In genomic region chr17:93508882-93509594, GRCm38 (mm10) we compare ENCODE assay signal across 23 mouse cellular contexts.
"Had no signal": no experiment of that assay in that cellular context is flagged by ENCODE, and none has a peak within 500 bp of the region (broad histone marks: within the 10 kb centered on the region; RNA-seq: fewer than 3 reads in every experiment).

No protein-coding gene starts in this region.

- H3K4me3 ChIP-seq: heart, adult 2 months; heart, embryonic 13.5 days; heart, embryonic 15.5 days; hindbrain, embryonic 13.5 days; hindbrain, embryonic 15.5 days; layer of hippocampus, adult 2 months; left cerebral cortex, adult 2 months; limb, embryonic 10.5 days; limb, embryonic 12.5 days; liver, embryonic 12.5 days had no signal

- DNase-seq: gastrocnemius, postnatal 14 days; gastrocnemius, postnatal 36 days; heart, adult 11 months; heart, adult 2 months; heart, postnatal 14 days; heart, postnatal 36 days; kidney, adult 18-20 months; kidney, adult 8-10 months; kidney, postnatal 10 days; kidney, postnatal 36 days; liver had no signal

- H3K36me3 ChIP-seq: heart, embryonic 13.5 days; heart, embryonic 15.5 days; hindbrain, embryonic 13.5 days; hindbrain, embryonic 15.5 days; limb, embryonic 10.5 days; limb, embryonic 12.5 days; liver, embryonic 12.5 days had no signal

- H3K27ac ChIP-seq: heart, adult 2 months; heart, embryonic 13.5 days; heart, embryonic 15.5 days; hindbrain, embryonic 13.5 days; hindbrain, embryonic 15.5 days; hindbrain, postnatal 0 days; layer of hippocampus, adult 2 months; left cerebral cortex, adult 2 months; limb, embryonic 10.5 days; limb, embryonic 12.5 days; liver, embryonic 12.5 days; liver, embryonic 14.5 days had no signal

- H3K9me3 ChIP-seq: heart, embryonic 13.5 days; heart, embryonic 15.5 days; hindbrain, embryonic 13.5 days; hindbrain, embryonic 15.5 days; limb, embryonic 10.5 days; limb, embryonic 12.5 days had no signal

- H3K27me3 ChIP-seq: heart, embryonic 13.5 days; heart, embryonic 15.5 days; hindbrain, embryonic 13.5 days; hindbrain, embryonic 15.5 days; limb, embryonic 12.5 days; liver, embryonic 12.5 days had no signal

- H3K4me2 ChIP-seq: heart, embryonic 11.5 days; heart, embryonic 13.5 days; heart, embryonic 15.5 days; hindbrain, embryonic 13.5 days; hindbrain, embryonic 15.5 days; limb, embryonic 12.5 days; liver, embryonic 12.5 days had no signal

- H3K9ac ChIP-seq: heart, embryonic 13.5 days; heart, embryonic 15.5 days; hindbrain, embryonic 13.5 days; hindbrain, embryonic 15.5 days; limb, embryonic 12.5 days; liver, embryonic 12.5 days; liver, embryonic 14.5 days had no signal

- H3K4me1 ChIP-seq: heart, embryonic 13.5 days; heart, embryonic 15.5 days; hindbrain, embryonic 13.5 days; hindbrain, embryonic 15.5 days; limb, embryonic 10.5 days; limb, embryonic 12.5 days; liver, embryonic 12.5 days had no signal

- ATAC-seq: hindbrain, postnatal 0 days; liver, embryonic 12.5 days had no signal
